Mouse (Mus musculus) frontal cortex, postnatal 36 days (tissue): Measurements from ENCODE around the gene Zhx3.

Experiments
- DNase-seq, 2 experiments: peaks; one replicate each; pipeline ENCODE4 v3.0.0; 2022; ENCODE audit warnings: low spot score in 2 of 2

Gene Zhx3

DNA sequence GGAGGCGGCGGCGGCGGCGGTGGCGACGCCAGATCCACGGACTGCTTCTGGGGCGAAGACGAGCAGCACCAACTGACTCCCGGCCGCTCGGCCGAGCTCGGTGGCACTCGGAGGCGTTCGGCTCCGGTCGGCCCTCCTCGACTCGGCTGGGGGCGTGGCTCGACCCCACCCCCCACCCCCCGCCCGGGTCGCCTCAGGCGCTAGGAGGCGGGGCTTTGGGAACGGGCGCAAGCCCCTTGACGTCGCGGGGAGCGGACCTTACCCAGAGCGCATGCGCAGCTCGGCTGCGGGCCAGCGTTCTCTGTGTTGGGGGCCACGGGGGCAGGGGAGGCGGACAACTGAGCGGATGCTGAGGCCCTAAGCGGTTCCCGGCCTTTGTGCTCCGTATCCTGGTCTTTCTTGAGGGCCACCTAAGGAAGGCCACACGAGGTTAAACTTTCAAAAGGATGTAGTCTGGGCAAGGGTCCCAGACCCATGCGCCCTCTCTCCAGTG, at the start of gene Zhx3:
Gene Zhx3 (minus strand): TSS at position 109 of the 493 bp plus-strand sequence.
- peak; percentile 87 to 88 for DNase-seq

DNA sequence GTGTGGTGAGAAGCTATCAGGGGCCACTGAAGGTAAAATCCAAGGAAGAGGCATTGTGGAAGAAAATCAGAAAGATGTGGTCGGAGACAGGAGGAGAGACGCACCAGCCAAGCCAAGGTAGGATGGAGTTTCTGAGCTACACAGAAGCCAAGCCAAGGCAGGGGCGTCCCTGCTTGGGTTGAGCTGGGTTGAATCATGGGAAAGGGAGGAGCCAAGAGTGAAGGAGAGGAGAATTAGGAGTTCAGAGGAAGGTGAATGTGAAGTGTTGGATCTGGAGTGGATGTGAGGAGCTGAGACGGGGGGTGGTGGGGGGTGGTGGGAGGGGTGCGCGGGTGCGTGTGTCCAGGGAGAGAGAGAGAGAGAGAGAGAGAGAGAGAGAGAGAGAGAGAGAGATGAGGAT, 48.5 kb upstream of the Zhx3 start:
- DNase-seq, result no peak

DNA sequence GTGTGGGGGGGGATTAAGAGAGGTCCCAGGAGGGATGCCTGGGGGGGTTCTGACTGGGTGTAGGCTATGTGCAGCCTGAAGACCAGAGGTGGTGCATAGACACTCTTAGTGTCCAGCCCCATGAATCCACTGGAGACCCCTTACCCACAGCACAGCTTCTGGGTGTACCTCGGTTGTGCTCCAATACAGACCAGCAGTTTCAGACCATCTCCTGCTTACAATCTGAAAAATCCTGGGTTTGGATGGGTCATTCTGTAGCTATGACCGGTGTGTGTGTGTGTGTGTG, 46.1 kb upstream of the Zhx3 start:
- no peak for DNase-seq

DNA sequence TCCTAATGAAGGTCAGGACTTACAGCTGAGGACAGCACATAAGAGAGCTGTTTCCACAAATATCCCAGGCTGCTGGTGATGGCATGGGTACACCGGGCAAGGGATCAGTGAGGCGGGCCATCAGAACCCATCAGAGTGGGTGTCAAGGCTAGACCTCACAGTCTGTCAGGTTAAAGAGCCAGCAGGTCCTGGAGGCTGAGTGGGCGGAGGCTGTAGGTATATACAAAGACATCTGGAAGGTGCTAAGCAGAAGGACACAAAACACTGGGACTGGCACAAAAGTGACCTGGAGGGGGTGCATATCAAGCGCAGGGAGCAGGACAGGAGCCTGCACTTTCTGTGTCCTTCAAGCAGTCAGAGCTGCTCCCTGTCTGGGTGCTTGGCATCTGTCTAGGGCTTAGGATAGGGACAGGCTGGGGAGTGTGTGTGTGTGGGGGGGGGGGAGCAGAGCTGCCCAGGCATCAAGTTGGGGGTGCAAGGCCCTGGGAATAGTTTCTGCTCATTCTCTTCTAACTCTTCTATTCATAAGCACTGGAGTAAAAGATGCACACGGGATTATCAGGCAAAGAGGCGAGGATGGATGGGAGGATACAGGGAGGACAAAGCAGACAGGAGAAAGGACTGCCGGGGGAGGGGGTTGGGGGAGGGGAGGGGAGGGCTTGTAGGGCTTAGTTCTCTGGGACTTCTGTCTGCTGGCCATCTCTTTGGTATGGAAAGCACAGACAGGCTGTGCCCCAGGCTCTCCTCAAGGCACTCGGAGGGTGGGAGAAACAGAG, 45.5 kb upstream of the Zhx3 start:
- no peak for DNase-seq

DNA sequence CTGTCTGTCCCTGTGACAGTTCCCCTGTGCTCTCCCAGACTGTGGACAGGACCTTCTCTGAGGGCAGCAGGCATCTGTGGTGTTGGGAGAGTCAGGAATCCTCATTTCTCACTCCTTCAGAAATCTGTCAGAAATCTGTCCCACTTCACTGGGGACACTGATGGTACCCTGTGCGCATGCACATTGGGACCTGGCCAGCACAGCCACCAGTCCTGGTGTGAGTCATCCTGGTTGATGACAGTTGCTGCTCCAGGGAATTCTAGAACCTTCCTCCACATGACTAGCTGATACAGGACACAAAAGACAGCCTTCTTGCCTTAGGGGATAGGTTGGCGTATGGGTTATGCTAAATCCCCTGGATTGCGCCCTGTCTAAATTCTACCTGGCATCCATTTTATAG, 44.5 kb upstream of the Zhx3 start:
- no peak for DNase-seq

DNA sequence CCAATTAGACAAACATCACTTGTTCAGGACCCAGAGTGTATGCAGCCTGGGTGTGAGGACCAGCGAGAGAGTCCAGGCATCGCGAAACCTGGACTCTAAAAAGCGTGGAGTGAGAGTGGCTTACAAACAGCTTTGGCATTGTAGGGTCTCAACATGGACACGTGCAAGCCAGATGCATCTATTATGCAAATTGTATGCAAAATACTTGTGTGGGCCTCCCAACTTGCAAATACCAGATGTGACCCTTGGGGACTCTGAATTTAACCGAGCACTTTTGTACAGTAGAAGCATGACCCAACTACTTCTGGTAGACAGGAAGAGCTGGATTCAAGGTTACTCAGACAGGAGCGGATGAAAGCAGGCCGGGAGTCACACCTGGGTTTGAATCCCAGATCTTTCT, 43.9 kb upstream of the Zhx3 start:
- DNase-seq, result no peak

DNA sequence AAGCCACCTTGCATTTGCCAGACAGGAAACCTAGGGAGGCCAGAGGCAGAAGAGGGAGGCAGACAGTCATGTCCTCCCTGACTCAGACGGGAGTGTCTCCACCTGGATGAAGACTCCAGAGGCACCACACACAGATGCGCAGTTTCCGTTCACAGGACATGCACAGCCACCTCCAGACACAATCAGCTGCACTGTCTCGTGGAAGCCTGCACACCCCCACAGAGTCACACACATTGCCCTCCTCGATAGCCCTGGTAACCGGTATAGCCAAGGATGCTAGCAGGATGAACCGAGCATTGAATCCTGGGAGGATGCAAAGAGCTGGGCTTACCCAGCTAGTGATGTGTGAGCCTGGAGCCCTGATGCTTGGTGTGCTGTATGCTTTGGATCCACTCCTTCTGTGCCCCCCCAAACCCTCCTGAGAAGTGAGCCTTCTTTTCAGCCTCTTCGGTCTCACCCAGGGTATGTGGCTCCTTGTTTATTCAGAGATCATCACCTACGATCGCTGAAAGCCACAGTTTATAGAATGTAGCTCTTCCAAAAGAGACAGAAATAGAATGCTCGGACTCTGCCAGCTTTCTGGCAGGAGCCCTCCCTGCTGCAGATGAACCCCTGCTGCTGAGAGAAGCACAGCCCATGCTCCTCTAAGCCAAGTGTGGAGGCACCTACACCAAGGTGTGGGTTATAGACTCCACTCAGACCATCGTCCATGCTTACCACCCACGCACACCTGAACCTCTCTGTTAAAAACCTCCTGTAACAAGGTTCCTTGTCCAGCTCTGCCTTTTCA, 43.2 kb upstream of the Zhx3 start:
- DNase-seq, result peak; percentile 19

DNA sequence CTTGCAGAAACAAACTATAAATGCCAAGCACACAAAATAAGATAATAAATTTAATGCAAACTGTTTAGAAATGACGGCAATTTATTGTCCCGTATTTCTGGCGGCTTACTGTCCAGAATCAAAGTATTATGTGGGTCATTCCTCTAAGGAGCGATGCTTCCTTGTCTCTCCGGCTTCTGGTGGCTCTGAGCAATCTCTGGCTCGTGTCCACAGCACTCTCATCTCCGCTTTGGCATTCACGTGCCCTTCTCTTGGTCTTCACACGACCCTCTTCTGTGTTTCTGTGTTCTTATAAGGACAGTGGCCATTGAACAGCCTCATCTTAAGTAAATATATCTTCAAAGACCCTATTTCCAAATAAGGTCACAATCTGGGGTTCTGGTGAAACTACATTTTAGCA, 41.9 kb upstream of the Zhx3 start:
- DNase-seq, result no peak

DNA sequence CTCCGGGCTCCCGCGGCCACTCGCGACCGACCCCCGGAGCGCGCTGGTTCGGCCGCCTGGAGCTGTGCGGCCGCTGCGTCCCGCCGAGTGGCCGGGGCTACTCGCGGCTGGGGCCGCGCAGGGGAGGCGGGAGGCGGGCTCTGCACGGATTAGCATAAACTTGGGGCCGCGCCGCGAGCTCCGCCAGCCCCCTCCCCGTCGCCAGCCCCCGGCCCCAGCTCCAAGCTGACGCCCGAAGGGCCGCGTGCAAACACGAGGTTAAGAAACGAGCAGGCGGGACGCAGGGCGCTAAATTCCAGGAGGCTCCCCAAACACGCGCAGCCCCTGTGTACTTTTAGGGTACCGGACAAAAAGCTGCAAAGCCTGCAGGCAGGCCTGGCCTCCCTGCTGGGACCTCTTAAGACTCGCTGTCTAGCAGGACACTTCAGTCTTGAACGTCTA, 39.5 kb upstream of the Zhx3 start, which contains the start of gene Emilin3:
Gene Emilin3 (minus strand): TSS at position 98 of the 441 bp plus-strand sequence.
- DNase-seq, result no peak

DNA sequence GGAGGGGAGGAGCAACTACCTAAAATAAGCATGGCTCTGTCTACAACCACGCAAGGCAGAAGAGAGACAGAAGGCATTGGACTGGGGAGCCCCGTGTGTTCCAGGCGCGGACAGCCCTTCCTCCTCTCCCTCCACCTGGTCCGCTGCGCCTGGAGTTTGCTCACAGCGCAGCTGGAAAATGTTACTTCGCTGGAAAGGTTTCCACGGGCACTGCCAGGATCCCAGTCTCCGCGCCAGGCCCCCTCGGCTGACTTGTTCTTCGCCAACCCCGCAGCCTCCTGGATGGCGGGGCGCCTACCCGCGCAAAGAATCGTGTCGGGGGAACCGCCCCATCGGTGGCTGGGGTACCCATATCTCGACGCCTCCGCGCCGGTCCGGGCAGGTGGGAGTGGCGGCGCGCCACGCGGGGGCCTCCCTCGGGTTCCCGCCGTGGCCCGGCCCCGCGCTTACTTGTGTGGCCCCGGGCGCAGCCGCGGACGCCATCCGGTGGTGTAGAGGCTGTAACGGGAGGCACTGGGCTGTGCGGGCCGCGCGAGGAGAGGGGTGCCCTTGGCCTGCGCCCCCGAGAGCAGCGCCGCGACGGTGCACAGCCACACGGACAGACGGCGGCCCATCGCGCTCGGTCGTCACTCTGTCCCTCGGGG, 38.9 kb upstream of the Zhx3 start:
- DNase-seq, result no peak

DNA sequence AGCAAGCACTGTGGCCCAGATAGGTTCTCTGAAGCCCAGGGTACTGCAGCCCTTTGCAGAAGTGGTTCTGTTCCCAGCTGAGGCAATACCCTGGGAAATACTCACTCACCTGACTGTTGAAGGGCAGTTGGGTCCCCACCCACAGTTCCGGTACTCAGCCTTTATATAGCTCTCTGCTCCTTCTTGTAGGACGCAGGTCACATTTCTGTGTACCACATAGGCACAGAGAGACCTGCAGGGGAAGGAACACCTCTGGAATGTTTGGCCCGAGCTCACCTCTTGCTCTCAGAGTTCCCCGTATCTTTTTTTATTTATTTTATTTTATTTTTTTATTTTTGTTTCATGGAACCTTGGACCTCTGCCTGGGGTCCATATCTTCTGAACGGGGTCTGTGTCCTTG, 37.8 kb upstream of the Zhx3 start:
- DNase-seq, result no peak

DNA sequence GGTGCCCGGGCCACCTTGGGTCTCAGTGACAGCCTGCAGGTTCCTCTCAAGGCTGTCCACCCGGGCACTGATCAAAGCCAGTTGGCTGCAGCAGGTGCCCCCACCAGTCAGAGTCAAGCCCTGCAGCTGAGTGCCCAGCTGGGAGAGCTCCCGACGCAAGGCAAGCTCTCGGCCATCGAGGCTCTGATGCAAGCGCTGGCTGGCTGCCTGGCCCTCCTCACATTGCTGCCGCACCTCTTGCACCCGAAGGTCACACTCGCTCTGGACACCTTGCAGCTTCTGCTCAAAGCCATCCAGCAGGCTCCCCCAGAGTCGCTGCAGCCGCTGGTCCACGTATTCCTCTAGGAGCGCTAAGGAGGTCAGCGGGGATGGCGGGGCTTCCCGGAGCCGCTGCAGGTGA, 35.8 kb upstream of the Zhx3 start:
- no peak for DNase-seq

DNA sequence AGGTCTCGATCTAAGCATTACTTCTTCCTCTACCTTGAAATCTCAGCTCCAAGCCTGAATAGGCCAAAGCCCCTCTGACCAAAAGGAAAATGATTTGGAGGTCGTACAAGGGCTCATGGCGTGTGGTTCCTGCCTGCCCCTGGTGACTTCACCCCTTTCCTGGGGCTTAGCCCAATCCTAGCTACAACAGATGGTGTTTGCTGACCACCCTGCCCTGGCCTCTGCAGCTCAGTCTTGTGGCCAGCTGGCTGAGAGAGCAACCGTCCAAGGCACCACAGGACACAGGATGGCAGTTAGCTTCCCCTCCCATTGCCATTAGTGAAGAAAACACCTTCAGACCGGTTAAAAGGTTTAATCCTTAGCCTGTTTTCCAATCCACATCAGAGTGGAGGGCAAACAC, 33.3 kb upstream of the Zhx3 start:
- no peak for DNase-seq

DNA sequence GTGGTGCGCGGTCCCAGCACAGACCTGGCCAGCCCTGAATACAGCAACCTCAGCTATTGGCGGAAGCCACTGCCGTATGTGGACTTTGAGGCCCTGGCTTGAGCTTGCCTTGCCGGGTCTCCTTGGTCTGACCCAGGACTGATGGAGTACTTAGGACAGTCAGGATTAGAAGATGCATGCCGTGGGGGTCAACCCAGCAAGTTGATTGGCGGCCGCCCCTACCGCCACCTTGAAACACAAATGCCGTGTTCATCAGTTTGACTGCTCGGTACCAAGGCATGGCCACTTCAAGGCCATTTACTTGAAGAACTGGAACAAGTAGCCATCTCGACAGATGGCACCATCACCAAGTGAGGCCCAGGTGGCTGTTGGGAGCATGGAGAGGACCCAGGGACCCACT, 32.5 kb upstream of the Zhx3 start:
- no peak for DNase-seq

DNA sequence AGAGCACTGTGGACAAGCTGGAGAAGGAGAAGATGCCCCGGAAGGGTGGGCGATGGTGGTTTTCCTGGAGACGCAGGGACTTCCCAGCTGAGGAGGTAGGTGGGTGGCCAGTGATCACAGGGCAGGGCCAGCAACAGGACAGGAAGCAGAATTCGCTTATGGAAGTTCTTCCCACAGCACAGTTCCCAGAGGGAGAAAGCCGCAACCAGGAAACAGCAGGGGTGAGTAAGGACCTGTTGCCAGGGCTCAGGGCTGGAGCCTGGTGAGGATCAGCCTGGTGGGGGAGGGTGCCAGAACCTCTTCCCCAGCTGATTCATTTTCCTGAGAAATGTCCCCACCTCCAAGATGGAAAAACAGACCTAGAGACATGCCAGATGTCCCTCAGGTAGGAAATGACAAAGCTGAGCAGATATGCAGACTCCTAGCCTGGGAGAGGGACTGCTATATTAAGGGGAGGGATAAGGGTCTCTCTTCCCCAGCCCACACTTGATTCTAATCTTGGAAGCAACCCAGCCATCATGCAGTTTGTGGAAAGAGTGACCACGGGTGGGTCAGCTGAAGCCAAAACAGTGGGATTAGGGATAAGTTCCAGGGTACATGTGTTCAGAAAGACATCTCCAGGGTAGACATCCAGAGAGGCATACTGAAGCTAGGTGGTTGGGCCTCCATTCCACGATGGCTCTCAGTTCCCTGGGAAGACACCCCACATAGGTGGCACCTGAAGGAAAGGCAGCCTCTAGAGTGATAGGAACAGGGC, 29.0 kb upstream of the Zhx3 start:
- DNase-seq, result no peak

DNA sequence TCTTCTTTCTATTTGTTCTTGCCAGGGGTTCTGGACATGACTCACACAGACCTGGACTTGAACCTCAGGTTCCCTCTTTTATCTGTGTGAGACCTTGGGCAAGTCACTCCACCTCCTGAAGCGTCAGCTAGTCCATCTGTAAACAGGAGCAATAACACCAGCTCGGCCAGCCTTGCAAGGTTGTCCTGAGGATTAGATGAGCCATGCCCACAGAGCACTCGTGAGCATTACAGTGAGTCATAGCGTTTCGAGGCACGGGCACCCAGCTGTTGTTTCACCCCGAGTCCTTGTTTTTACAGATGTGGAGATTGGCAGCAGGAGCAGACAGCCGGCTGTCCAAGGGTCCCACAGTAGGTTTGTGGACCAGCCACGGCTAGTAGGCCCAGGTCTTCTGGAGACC, 18.9 kb upstream of the Zhx3 start:
- DNase-seq, result no peak

DNA sequence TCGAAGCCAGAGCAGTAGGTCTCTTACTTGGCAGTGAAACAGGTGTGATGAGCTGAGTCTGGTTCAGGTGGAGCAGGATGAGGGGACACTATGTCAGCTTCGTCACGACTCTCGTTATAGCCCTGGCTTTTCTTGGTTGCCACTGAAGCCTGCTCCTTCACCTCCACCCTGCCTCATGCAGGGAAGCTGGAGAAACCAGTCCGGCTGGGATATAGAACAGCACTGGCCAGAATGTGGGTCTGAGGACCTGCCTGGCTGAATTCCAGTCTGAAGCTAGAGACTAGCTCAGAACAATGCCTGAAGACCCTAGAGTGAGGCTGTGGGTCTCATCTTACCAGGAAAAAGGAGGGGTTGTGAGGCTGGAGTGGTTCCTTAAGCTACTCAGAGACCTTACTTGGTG, 18.2 kb upstream of the Zhx3 start:
- DNase-seq, result no peak

DNA sequence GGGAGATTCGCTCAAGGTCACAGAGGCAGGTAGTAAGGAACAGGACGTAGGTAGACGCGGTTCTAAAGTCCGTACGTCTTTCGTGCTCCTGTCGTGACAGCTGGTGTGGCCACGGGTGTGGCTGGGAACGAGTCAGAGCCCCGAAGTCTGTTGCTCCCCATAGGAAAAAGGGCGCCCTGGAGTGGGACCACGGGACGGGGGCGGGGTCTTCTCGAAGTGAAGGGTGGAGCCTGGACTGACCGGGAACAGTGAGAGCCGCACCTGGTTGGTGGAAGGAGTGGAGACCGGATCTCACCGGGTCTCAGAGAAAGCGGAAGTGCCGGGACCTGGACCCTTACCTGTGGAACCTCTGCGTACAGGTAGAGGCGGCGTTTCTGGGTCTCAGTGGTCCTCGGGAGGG, 15.1 kb upstream of the Zhx3 start:
- DNase-seq, result no peak

DNA sequence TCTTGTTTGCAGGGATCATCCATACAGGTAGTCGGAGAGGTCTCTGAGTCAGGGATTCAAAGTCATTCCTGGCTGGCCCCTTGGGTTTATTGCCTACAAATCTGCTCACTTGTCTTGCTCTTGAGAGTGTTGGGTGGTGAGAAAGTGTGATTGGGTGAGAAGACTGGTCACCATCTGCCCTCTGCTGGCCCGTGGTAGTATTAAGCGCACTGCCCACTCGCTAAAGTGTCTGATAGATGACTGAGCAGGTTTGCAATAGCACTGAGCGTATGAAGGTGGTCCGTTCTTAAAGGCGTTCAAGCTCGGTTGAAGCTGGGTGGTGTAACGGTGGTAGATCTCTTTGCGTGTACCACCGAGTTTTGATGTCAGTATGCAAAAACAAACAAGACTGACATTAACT, 14.5 kb upstream of the Zhx3 start:
- DNase-seq, result peak; percentile 81 to 91

DNA sequence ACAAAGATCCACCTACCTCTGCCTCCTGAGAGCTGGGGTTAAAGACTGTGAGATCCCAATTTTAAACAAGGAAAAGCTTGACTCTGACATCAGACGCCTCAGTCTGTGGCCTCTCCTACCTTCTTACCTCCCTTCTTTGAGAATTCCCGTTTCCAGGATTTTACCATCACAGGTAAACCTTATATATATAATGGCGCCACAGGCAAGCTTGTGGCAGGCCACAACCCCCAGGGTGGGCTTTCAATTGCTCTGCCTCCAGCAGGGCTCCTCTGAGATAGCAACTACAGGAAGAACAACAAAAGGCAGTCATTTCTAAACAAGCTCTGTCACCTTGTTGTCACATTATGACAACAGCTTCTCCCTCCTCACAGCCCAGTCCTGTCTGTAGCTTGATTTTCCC, 13.4 kb upstream of the Zhx3 start:
- DNase-seq, result no peak

DNA sequence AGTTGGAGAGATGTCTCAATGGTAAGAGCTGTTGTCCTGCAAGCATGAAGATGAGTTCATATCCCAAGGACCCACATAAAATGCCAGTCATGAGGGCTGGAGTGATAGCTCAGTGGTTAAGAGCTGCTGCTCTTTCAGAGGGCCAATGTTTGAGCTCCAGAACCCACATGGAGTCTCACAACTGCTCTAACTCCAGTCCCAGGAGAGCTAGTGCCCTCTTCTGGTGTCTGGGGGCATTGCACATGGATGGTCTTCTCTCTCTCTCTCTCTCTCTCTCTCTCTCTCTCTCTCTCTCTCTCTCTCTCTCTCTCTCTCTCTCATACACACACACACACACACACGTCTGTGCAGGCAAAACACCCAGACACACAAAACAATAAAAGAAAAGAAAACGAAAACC, 12.0 kb upstream of the Zhx3 start:
- DNase-seq, result peak in 1 of 2 experiments; percentile 18

DNA sequence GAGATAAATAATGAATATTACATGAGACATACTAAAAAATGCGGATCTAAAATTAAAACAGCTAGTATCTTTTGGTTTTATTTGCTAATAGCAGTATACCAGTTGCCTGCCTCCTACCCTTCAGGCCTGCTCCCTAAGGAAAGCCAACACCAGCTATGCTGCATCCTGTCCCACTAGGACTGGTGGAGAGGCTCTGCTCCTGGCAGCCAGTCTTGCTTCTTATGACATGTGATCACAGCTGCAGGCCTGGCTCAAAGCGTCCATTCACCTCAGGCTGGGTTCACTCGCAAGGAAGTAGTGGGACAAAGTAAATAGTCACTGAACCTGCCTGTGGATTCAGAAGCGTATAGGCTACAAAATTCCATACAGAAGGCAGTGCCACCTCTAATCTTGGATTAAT, 11.1 kb upstream of the Zhx3 start:
- peak in 1 of 2 experiments; percentile 16 for DNase-seq
